ENCODE assay signal across 24 mouse cellular contexts in genomic region chr15:77146942-77147341, GRCm38 (mm10).
"Had no signal": no experiment of that assay in that cellular context is flagged by ENCODE, and none has a peak within 500 bp of the region (broad histone marks: within the 10 kb centered on the region; RNA-seq: fewer than 3 reads in every experiment).

No protein-coding gene starts in this region.

- H3K36me3 ChIP-seq: hindbrain, embryonic 10.5 days; hindbrain, embryonic 13.5 days; intestine, embryonic 15.5 days had no signal

- H3K27ac ChIP-seq: gastrocnemius, adult 2 months; hindbrain, embryonic 10.5 days; hindbrain, embryonic 13.5 days; intestine, embryonic 15.5 days; layer of hippocampus, adult 2 months; left cerebral cortex, adult 2 months; limb, embryonic 10.5 days; limb, embryonic 12.5 days had no signal

- H3K4me3 ChIP-seq: gastrocnemius, adult 2 months; heart, embryonic 10.5 days; heart, embryonic 12.5 days; hindbrain, embryonic 10.5 days; hindbrain, embryonic 13.5 days; intestine, embryonic 15.5 days; layer of hippocampus, adult 2 months; left cerebral cortex, adult 2 months; limb, embryonic 10.5 days; limb, embryonic 12.5 days had no signal

- H3K27me3 ChIP-seq: heart, embryonic 12.5 days; hindbrain, embryonic 13.5 days; intestine, embryonic 15.5 days; limb, embryonic 12.5 days had no signal

- H3K4me2 ChIP-seq: heart, embryonic 12.5 days; intestine, embryonic 15.5 days; limb, embryonic 12.5 days had no signal

- DNase-seq: gastrocnemius, adult 2 months; gastrocnemius, postnatal 10 days; gastrocnemius, postnatal 25 days; heart, adult 18-20 months; heart, postnatal 10 days; heart, postnatal 4 days; kidney, adult 18-20 months; kidney, adult 8-10 months; kidney, postnatal 10 days; kidney, postnatal 25 days; kidney, postnatal 4 days; liver had no signal

- H3K9me3 ChIP-seq: heart, embryonic 10.5 days; heart, embryonic 12.5 days; hindbrain, embryonic 10.5 days; hindbrain, embryonic 13.5 days; intestine, embryonic 15.5 days; limb, embryonic 10.5 days; limb, embryonic 12.5 days had no signal

- H3K9ac ChIP-seq: heart, embryonic 12.5 days; hindbrain, embryonic 13.5 days; intestine, embryonic 15.5 days; limb, embryonic 12.5 days had no signal

- ATAC-seq: hindbrain, embryonic 16.5 days; inflammation-experienced regulatory T-cells, adult 6 months; intestine, embryonic 15.5 days; intestine, postnatal 0 days had no signal
